Mouse (Mus musculus): Measurements from ENCODE around the gene Ahcyl1.
"Not testable (repeated sequence)": the region's sequence is repeated elsewhere in the genome, so short reads cannot be mapped to it uniquely, and the experiment has no call there.

Gene Ahcyl1

DNA sequence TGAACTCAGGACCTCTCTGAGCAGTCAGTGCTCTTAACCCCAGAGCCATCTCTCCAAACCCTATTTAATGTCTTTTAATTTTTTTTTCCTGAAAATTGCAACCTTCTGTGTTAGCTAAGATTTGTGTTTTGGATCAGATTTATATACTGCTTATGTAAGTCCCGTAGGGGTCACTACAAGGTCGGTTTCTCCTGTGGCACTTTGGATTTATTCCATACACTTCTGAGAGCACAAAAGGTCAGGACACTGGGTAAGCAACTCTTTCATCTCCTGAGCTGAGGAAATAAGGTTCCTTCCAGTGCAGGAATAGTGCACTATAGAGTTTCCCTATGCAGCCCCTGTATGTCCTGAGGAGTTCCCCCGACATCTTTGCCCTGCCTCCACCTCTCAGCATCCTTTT, 40.9 kb downstream of the Ahcyl1 start:
- DNase-seq (ENCODE audit: low read depth, low spot score) = peak; percentile 24

DNA sequence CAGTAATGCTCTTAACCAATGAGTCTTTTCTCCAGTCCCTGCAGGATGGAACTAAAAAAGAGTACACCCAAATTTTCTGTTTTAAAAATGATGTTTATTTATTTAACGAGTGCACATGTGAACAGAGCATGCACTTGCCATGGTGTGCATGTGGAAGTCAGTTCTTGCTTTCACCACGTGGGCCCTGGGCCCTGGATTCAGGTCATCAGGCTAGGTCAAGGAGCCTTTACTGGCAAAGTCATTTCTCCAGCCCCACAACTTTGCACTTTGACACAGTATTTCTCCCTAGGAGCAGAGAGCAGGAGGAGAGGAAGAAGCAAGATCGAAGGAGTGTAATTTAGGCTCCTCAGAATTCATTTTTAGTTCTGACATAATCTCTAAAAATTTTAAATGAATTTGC, 41.5 kb downstream of the Ahcyl1 start:
- DNase-seq (ENCODE audit: low read depth, low spot score) = no peak

DNA sequence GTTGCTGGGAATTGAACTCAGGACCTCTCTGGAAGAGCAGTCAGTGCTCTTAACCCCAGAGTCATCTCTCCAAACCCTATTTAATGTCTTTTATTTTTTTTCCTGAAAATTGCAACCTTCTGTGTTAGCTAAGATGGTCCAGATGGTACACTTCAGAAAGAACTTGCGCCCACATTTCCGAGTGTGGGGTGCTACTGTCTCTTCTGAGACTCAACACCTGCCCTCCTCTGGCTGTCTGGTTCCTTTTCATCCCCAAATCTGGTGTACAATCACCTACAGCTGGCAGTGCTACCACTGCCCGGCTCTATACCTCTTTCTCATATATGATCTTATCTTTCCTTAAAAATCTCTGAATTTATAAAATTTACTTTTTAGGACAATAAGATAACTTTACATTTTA, 43.4 kb downstream of the Ahcyl1 start:
- no peak for DNase-seq (ENCODE audit: low read depth, low spot score)

DNA sequence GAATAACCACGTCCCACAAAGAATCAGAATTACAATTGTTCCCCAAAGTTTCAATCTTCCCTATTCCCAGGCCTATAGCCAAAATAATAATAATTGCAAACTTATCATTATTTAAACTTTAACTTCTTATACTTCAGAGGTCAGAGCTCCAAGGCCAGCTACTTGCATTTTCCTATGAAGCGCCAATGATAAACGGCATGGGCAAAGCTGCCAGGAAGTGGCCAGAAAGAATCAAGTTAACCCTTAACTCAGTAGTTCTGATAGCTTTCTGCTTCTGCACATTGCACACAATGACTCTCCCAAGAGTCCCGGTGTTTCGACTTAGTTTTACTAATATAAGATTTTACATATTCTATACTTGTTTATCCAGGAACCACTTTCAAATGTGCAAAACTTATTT, 46.1 kb downstream of the Ahcyl1 start:
- not testable (repeated sequence) for DNase-seq (ENCODE audit: low read depth, low spot score)

DNA sequence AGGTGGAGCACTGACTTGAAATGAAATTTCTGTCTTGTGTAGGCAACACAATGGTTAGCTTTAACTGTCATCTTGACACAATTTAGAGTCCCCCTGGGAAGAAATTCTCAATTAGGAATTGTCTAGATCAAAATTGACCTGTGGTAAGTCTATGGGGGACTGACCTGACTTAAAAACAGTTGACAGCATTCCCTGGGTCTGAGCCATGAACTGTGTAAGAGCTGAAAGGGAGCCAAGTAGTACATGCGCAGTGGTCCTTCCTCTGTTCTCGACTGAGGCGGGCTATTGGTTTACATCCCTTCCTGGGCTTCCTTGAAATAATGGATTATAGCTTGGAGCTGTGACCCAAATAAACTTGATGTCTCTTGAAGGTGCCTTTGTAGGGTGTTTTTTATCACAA, 49.4 kb downstream of the Ahcyl1 start:
- DNase-seq (ENCODE audit: low read depth, low spot score) = no peak

DNA sequence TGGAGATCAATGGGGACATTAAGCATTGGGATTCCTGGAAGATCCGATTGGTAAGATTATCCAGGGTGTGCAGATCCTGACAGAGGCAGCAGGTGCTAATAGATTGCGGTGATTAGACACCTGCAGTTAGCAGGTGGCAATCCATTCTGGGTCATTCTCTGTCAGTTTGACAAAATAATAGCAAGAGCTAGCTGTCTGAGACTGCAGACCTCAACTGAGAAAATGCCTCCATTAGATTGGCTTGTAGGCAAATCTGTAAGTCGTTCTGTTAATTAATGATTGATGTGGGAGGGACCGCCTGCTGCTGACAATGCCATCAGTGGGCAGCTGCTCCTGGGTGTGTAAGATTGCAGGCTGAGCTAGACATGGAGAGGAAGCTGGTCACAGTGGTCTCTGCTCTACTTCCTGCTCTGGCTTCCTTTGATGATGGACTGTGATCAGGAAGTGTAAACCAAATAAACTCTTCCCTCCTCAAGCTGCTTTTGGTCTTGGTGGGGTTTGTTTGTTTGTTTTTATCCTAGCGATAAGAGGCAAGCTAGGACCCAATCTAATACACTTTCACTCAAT, 58.7 kb downstream of the Ahcyl1 start:
- DNase-seq (ENCODE audit: low read depth, low spot score) = no peak

DNA sequence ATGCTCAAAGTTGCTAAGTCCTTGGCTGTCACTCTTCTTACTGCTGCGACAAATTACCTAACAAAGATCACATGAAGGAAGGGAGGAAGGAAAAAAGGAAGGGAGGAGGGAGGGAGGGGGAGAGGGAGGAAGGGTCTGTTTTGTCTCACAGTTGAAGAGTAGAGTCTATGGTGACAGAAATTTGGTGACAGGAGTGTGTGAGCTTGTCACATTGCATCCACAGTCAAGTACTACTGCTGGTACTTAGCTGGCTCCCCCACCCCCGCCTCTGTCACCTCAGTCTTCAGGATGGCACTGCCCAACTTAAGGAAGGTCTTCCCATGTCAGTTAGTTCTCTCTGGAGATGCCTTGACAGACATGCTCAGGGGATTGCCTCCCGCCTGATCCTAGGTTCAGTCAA, 60.1 kb downstream of the Ahcyl1 start:
- no peak for DNase-seq (ENCODE audit: low read depth, low spot score)

DNA sequence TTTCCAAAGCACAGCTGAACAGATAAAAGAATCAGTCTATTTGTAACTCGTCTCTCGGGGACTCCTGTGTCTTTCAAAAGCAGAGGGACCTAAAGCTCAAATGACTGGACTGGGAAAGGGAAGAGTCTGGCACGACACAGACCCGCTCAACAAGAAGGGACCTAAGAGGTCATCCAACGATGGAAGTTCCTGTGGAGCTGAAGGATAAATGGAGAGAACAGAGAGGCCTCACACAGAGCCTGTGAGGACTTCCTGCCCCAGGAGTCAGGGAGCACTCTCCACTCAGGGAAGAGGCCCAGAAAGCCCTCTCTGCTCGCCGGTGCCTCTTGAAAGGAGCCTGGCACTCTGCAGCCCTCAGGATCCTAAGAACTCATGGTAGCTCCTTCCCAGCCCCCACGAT, 60.5 kb downstream of the Ahcyl1 start:
- no peak for DNase-seq (ENCODE audit: low read depth, low spot score)

DNA sequence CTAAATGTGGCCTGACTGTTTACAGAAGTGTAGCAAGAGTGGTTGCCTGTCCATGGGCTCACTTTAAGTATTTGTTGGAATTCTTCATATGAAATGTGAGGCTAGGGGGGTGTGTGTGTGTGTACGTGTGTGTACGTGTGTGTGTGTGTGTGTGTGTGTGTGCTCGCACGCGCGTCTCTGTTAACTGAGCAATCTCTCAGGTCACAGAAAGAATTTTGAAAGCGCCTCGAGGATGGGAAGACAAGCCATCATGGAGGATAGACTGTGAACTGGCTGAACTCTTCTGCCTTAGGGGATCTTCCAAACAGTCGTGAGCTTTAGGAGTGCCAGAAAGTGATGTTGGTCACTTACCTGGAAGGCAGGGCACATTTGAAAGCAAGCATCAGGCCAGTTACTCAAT, 62.5 kb downstream of the Ahcyl1 start:
- no peak for DNase-seq (ENCODE audit: low read depth, low spot score)

DNA sequence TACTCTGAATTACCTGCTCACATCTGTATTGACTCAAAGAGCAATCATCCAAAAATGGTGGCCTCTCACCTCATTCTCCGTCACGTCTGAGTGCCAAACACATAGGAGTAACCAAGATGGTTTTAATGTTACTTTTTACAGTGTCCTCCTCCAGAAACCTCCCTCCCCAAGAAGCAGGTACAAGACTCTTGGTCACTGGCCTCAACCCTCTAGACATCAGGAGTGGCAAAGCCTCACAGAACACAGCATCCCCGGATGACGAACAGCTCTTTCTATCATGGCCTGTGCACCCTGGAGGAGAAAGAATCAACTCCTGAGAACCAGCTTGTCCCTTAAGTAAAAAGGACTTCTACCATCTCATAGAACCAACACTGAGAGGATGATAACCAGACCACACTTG, 63.6 kb downstream of the Ahcyl1 start:
- DNase-seq (ENCODE audit: low read depth, low spot score) = no peak

DNA sequence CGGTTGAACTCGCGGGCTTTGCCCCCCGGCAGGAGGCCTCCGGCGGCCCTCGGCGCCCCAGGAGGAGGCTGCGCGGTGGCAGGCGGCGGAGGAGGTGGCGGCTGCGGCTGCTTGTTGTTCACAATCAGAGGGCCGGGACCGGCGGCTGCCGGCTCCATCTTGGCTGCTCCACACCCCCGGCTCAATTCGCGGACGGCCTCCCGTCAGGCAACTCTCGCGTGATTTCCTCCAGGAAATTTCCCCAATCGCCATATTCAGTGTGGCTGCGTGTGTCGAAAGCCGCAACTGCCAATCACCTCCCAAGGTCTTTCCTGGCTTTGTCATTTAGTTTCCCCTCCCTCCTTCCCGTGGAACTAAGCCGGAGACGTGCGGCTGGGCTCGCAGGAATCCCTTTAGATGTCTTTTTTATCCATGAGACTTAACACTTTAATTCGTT, 64.8 kb downstream of the Ahcyl1 start, which contains the start of gene Strip1:
Strip1 (minus strand) TSS at position 172 of the 436 bp plus-strand sequence.
- peak; percentile 99 for DNase-seq (ENCODE audit: low read depth, low spot score)

DNA sequence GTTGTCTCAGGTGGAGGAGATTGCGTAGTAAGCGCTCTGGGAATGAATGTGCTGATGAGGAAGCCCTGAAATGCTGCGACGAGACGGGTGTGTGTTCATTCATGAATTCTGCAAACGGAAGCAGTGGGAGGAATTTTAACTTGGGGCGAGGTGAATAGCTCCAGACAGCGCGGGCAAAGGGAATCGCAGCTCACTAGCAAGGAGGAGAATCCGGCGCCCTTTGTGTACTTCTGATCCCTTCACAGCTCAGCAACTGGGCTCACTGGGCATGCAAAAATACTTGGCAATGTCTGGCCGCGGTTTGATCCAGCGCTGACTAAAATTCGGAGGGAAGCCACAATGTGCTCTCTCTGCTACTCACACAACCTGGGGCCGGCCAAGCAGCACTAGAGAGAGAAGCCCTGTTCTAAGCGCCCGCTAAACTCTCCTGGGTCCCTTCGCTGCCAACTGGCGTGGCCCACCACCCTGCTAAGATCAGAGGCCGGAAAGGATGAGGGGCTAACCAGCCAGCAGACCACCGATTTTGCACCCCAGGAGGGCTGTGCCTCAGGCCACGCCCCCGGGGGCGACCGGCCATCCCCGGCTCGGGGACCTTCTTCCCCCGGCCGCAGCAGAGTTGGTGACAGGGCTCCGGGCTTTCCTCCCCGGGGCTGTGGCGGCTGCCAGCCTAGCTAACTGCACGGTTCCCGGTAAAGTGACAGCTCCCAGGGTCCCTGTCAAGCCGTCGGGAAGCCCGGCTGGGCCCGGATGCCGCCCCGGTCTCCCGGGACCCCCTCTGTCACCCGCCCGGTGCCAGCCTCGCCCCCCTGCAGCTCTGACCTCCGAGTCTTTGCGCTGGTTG, 65.5 kb downstream of the Ahcyl1 start, which contains the start of gene Gm10961:
Gm10961 (plus strand) TSS at position 641 of the 841 bp plus-strand sequence.
- peak; percentile 53 for DNase-seq (ENCODE audit: low read depth, low spot score)

DNA sequence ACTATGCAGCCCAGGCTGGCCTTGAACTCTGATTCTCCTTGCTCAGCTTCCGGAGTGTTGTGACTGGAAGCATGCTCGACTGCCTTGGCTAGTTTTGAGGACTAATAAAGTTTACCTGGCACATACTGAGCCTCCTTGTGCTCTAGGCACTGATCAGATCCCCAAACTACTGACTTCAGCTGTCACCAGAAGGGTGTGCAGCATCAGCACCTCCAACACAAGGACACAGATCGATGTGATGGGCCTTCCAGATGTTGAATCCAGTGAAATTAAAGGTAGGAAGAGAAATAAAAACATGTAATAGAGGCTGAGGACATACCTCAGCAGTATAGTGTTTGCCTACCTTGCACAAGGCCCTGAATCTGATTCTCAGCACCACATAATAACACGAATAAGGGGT, 66.9 kb downstream of the Ahcyl1 start:
- no peak for DNase-seq (ENCODE audit: low read depth, low spot score)

DNA sequence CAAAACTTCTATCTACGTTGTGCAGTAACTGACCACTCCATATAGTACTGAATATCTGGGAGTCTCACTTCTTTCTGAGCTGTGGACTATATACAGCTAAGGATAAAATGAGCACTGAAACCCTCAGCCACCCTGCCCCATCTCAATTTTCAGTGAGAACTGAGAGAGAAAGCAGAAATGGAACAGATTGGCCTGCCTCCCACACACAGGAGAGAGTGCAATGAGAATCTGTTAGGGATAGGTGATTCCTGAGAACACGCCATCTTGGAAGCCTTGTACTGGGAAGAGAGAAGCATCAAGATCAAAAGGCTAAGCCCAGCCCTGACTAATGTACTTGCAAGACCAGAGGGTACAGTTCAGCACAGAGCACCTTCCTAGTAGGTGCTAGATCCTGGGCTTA, 67.8 kb downstream of the Ahcyl1 start:
- DNase-seq (ENCODE audit: low read depth, low spot score) = no peak

DNA sequence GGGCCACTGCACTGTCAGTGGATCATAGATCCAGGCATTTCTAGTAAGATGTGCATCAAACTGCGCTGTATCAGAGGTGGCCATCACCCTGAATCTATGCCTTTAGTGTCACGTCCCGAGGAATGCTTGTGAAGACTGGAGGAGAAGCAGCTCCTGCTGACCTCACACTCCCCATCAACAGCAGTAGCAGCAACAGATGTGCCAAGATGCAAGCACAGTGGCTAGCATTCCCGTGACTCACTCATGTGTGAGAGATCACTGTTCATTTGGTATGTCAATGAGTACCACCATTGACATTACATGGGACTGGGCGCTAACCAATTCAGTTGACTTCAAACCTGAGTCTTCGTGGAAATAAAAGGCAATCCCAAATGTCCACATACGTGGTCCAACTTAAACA, 68.7 kb downstream of the Ahcyl1 start:
- peak; percentile 18 for DNase-seq (ENCODE audit: low read depth, low spot score)

DNA sequence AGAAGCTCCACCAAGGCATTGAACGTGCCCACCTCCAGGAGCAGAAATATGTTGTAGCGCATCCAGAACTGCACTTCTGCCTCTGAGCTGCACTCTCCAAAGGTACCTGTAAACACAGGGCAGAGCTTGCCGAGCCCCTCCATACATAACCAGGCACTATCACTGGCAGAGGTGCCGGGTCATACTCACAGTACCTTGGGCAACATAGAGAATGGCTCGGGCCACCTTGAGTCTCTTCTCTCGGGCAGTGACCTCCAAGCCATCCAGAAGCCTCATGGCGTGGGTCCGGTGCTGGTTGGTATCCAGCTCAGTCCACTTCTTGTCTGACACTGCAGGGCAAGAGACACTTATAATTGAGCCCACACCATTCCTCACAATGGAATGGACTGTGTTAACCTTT, 69.6 kb downstream of the Ahcyl1 start:
- no peak for DNase-seq (ENCODE audit: low read depth, low spot score)

DNA sequence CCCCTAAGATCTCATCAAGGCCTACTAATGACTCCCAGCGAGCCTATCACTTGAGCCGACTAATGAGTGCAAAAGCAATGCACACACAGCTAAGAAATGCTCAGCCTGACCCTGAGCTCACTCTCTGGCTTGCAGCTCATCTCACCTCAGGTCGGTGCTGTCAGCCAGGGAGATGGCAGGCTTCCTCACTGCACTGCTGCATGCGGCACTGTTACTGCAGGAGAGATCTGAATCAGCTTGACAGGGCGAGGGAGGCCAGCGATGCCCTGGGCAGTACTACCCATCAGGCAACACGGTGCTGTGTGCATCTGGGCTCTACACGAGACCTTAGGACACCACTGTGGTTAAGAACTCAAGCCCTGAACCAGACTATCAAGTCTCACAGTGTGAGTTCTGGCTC, 70.8 kb downstream of the Ahcyl1 start:
- no peak for DNase-seq (ENCODE audit: low read depth, low spot score)

DNA sequence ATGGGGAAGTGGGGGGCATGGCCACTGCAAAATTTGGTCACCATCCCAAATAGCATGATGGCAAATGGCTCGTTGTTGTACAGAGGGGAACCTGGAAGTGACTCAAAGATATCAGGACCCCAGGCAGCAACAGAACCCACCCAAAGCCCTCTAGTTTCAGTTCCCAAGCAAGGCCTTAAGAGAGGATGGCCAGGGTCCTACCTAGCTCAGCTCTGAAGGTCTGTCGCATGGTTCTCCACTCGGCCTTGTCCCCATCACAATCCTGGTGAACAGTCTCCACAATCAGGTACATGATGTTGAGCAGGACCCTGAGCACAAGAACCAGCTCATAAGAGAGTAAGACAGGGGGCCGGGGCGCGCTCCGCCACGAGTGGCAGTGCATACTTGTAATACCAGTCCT, 71.9 kb downstream of the Ahcyl1 start:
- DNase-seq (ENCODE audit: low read depth, low spot score) = no peak

DNA sequence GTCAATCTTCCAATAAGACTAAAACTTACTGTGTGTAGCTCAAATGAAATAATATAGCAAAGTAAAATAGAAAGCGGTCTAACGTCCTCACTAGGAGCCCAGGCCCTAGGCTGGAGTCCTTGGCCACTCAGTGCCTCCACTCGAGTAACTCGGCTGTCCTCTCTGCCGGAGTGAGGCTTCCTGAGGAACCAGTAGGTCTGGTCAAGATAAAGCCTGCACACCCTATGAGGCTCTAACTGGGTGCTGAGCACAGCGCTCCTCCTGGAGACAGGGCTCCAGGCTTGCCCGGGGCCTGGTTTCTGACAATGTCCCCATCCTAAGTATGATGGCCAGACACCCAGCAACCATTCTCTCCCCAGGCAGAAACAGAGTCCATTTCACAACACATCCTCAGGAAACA, 73.8 kb downstream of the Ahcyl1 start:
- no peak for DNase-seq (ENCODE audit: low read depth, low spot score)

DNA sequence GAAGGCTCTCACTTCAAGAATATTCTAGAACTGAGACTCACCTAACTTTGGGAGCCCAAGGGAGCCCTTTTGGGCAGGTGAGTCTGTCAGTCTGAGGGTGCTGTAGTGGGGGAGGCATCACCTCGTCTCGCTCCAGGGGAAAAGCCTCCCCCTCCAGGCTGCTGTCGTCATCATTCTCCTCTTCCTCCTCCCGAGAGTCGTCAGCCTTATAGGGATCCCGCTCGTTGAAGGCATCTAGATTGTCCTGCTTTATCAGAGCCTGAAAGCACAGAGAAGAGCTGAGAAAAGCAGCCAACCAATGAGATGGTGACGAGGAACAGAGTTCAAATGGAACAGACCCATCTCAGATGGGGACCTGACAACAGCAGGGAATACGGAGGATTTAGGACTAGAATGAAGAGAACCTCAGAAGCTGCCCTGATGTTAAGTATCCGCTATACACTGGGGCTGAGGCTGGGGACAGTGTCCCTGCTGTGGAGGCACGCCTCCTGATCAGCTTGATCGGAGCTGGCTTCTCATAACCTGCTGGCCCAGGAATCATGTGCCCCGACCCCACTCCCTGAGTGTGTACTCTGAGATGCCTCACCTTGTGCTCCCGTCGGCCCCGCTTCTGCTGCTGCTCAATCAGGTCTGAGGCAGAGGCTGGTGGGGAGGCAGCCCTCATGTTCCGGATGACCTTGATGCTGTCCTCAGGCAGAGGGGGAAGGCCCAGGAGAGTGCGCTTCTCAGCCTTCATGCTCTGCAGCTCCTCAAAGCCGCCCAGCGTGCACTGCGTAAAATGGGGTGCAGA, 74.9 kb downstream of the Ahcyl1 start:
- DNase-seq (ENCODE audit: low read depth, low spot score) = no peak

DNA sequence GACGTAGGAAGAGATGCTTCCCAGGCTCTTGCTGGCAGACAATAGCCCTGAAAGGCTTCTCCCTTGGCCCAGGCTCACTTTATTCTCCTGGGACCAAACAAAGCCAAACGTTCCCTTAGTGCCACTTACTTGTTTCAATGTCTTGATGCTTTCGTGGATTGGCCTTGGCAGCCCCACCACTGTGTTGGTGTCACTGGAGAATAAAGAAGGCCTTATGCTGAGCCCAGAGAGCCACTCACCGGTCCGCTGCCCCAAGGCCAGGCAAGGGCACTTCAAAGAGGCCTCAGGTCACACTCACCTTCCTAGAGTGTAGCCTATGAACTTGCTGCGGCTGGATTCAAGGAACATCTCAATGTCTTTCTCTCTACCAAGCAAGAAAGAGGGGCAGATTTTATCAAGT, 76.4 kb downstream of the Ahcyl1 start:
- DNase-seq (ENCODE audit: low read depth, low spot score) = no peak

DNA sequence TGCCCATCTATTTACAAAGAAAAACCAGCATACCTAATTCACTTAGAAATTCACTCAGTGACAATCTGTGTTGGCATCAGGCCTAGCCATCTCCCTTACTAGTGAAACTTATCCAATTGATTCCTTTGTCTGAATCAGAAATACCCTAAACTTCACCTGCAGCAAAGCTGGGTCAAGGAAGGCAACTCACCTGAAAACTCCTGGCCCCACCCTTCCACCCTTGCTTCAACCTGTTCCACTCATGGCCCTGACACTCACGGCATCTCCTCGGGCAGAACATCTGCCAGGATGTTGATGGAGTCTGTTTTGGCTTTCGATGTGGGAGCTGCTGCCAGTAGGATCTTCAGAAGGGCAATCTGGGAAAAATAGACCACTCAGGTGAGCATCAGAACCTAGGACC, 78.6 kb downstream of the Ahcyl1 start:
- DNase-seq (ENCODE audit: low read depth, low spot score) = no peak

Measured in 3T3-L1 (cell line).